Mouse (Mus musculus): ENCODE data around the gene 1700006A11Rik. TPM values are rescaled to one million over a fixed set of nuclear protein-coding genes. Genes with fewer than 3 reads are reported as not detected.
"Not testable (repeated sequence)": the region's sequence is repeated elsewhere in the genome, so short reads cannot be mapped to it uniquely, and the experiment has no call there.

The 1700006A11Rik gene
- polyA plus RNA-seq (2012; rRNA removed) = not detected in 2 replicates

DNA sequence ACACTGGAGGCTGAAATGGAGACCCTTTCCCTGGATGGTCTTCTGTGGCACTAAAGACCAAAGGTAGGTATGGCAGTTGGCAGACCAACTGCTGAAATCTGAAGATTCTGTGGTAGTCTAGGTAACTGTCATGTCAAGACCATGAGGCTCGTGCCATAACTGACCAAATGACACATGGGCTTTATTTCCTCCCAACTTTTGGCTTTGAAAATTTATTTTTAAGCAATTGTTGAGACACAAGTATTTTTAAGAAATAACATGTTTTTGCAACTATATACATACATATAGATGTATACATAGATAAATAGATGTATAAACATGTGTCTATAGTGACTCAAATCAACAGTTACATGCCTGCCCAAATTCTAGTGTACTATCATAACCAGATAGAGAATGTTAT, at the start of gene 1700006A11Rik:
Gene 1700006A11Rik, minus strand, starts transcription at position 101 of the 400 bp plus-strand sequence.
- TF ChIP-seq CTCF (IDR thresholded peaks at IDR 0.05; ENCODE audit: borderline replicate concordance, extremely low read depth, insufficient read depth, insufficient read length) = no peak
- TF ChIP-seq POLR2A (IDR thresholded peaks at IDR 0.05; ENCODE audit: borderline replicate concordance, extremely low read depth, insufficient read depth, insufficient read length, poor library complexity, severe bottlenecking) = no peak
- DNase-seq (ENCODE audit: low read depth) = no peak

DNA sequence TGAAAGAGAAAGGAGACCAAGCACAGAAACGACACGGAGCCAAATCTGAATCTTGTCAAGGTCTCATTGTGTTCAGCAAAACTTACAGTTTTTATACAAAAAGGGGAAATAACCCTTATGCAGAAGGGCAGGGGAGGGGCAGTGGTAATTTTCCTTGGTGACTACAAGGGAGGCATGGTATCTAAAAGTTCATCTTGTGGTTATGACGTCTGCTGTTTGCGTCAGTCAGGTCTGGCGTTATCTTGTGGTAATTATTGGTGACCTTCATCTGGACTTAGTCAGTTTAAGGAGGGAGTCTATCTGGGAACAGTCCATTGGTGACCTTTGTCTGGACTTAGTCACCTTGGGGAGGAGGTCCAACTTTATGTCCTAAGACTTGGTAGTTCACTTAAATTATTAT, 48.5 kb upstream of the 1700006A11Rik start:
- not testable (repeated sequence) for DNase-seq (ENCODE audit: low read depth)

DNA sequence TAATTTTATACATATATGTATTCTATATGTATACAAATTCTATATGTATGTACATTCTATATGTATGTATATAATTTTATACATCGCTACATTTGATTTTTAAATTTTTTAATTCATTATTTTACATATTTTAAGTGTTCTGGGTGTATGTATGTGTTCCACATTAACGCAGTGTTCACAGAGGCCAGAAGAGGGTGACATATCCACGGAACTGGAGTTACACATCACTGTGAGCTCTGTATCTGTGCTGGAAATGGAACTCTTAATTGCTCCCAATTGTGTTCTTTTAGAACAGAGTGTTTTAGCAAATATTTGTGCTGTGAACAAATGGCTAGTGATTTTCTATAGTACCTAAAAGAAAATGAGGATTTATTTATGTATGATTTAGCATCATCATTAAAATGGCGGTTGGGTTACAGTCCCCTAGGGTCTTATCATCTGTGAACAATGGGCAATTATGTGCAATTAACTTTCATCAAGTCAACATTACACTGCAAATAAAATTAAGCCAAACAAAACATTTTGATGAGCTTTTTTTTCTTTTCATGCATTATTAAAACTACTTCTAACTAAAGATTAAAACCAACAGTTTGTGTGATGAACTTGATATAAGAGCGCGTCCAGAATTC, 40.4 kb upstream of the 1700006A11Rik start:
- DNase-seq (ENCODE audit: low read depth) = peak; percentile 29
- TF ChIP-seq CTCF (IDR thresholded peaks at IDR 0.05; ENCODE audit: borderline replicate concordance, extremely low read depth, insufficient read depth, insufficient read length) (no peak), POLR2A (IDR thresholded peaks at IDR 0.05; ENCODE audit: borderline replicate concordance, extremely low read depth, insufficient read depth, insufficient read length, poor library complexity, severe bottlenecking) (no peak)

DNA sequence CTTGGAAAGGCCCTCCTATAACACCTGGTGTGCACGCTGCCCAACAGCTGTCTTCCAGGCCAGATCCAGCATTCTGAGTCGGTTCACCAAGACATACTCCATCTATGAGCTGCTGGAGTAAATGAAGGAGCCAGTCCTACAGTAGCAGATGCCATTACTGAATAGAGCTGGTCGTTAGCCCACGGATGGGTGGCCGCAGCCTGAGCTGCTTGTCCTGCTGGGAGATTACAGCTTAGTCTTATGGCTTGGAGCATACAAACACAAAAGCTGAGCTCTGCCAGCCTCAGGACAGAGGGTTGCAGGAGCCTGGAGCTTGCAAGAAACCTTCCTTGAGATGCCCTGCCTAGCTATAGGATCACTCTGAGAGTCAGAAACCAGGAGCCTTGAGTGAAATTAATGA, 33.6 kb downstream of the 1700006A11Rik start:
- no peak for TF ChIP-seq CTCF (IDR thresholded peaks at IDR 0.05; ENCODE audit: borderline replicate concordance, extremely low read depth, insufficient read depth, insufficient read length)
- TF ChIP-seq POLR2A (IDR thresholded peaks at IDR 0.05; ENCODE audit: borderline replicate concordance, extremely low read depth, insufficient read depth, insufficient read length, poor library complexity, severe bottlenecking) = no peak
- peak; percentile 2 for DNase-seq (ENCODE audit: low read depth)

DNA sequence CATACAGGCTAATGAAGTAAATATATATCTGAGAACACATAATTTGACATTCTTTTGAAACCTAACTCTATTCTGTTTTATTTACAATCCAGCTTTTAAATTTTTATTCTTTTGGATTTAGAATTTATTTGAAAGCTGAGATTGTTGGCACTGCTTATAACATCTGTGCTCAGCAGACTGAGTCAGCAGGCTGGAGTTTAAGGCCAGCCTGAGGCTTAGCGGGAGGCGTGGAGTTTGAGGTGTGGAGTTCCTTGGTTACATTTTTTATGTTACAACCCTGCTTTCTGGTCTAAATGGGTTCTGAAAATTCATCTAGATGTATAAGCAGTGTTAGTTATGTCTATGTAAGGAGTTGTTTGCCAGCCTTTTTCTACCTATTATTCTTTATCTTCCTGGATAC, 35.7 kb downstream of the 1700006A11Rik start:
- DNase-seq (ENCODE audit: low read depth) = peak; percentile 3
- TF ChIP-seq POLR2A (IDR thresholded peaks at IDR 0.05; ENCODE audit: borderline replicate concordance, extremely low read depth, insufficient read depth, insufficient read length, poor library complexity, severe bottlenecking) (no peak), CTCF (IDR thresholded peaks at IDR 0.05; ENCODE audit: borderline replicate concordance, extremely low read depth, insufficient read depth, insufficient read length) (no peak)

DNA sequence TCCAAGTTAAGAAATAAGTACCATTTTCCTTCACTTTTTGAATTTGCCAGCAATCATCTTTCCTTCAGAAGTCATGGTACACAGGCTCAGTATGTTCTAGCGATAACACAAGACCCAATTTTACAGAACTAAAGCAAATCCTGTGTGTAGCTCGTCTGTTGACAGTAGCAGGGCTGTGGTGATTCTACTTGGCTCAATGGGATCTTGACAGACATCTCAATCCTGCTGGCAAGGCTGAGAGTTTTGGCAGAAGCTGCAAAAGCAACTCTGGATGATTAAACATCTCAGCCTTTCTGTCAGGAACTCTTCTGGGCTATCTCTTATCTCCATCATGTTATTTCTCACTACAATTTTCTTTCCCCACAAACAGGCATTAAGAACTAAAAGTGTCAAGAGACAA, 36.2 kb downstream of the 1700006A11Rik start:
- no peak for TF ChIP-seq CTCF (IDR thresholded peaks at IDR 0.05; ENCODE audit: borderline replicate concordance, extremely low read depth, insufficient read depth, insufficient read length)
- TF ChIP-seq POLR2A (IDR thresholded peaks at IDR 0.05; ENCODE audit: borderline replicate concordance, extremely low read depth, insufficient read depth, insufficient read length, poor library complexity, severe bottlenecking) = no peak
- DNase-seq (ENCODE audit: low read depth) = peak; percentile 43

DNA sequence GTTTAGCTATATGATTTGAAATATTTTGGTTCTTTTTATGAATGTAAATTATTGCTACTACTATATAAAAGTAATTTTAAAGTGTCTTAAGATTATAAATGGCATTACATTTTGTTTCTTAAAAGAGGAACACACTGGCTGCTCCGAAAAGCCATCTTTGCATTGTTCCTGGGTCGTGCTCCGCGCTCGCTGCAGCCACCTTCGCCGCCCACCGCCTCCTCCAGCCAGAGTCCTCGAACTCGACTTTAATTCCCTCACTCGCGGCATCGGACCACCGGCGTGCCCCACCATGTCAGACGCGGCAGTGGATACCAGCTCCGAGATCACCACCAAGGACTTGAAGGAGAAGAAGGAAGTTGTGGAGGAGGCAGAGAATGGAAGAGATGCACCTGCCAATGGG, 40.5 kb downstream of the 1700006A11Rik start:
- not testable (repeated sequence) for DNase-seq (ENCODE audit: low read depth)

DNA sequence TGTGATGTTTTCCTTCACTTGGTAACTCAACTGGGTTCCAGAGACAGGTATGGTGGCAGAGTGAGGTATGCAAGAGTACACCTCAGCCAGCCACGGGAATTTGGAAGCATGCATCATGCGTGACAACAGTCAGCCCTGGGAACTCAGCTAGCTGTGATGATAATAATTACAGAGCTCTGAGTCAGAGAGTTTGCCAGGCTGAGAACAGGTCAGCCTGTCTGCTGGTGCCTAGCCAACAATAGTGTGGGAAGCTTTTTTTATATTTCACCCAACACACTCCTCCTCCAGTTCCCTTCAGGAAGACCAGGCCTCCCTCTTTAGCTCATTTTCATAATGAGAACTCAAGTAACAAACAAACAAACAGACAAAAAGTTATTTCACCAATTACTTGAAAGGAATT, 53.8 kb downstream of the 1700006A11Rik start:
- TF ChIP-seq POLR2A (IDR thresholded peaks at IDR 0.05; ENCODE audit: borderline replicate concordance, extremely low read depth, insufficient read depth, insufficient read length, poor library complexity, severe bottlenecking) (no peak), CTCF (IDR thresholded peaks at IDR 0.05; ENCODE audit: borderline replicate concordance, extremely low read depth, insufficient read depth, insufficient read length) (no peak)

DNA sequence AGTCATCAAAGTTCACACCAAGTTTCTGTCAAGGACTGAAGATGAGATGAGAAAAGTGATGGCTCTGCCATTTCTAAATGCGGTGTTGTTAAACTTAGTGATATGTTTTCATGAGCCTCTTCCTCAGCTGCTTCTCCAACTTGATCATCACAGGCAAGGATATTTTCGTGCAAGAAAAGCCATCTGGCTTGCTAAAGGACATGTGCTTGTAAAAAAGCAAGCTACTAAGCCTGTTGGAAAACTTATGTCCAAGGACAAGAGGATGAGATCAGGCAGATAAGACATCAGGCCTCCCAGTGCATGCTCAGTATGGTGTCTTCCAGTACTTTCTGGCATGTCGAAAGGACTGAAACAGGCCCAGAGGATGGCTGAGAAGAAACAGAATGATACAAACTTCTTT, 68.3 kb downstream of the 1700006A11Rik start:
- DNase-seq (ENCODE audit: low read depth) = no peak
- no peak for TF ChIP-seq POLR2A (IDR thresholded peaks at IDR 0.05; ENCODE audit: borderline replicate concordance, extremely low read depth, insufficient read depth, insufficient read length, poor library complexity, severe bottlenecking)
- TF ChIP-seq CTCF (IDR thresholded peaks at IDR 0.05; ENCODE audit: borderline replicate concordance, extremely low read depth, insufficient read depth, insufficient read length) = no peak

More for the DNA sequence above, 53.8 kb downstream of the 1700006A11Rik start:
- no peak for DNase-seq (ENCODE audit: low read depth)

Other genes starting within 250 kb of the 1700006A11Rik start
- 31.3 and 32.2 TPM in 2 replicates for gene Tram1l1, start 105.2 kb downstream of the 1700006A11Rik start, polyA plus RNA-seq (2012; rRNA removed)
- gene 1700003H04Rik, start 155.1 kb upstream of the 1700006A11Rik start, polyA plus RNA-seq (2012; rRNA removed) = not detected in 2 replicates

Measured in brain, embryonic 14.5 days (tissue).